Mouse (Mus musculus): ENCODE results near the gene Prkcd.

The Prkcd gene

GRCm38 (mm10) chr14:30570303-30570702 is 55.7 kb downstream of the Prkcd start:
- no peak for DNase-seq

- DNase-seq: no peak
Measured at GRCm38 (mm10) chr14:30568016-30568415, 58.0 kb downstream of the Prkcd start.

GRCm38 (mm10) chr14:30566317-30566716 is 59.7 kb downstream of the Prkcd start:
- DNase-seq: no peak

- no peak for DNase-seq
Measured at GRCm38 (mm10) chr14:30564451-30564850, 61.6 kb downstream of the Prkcd start.

GRCm38 (mm10) chr14:30562343-30562742 is 63.7 kb downstream of the Prkcd start:
- no peak for DNase-seq

GRCm38 (mm10) chr14:30561470-30562187 is 64.4 kb downstream of the Prkcd start:
- peak; percentile 65 for DNase-seq

- DNase-seq: no peak
Measured at GRCm38 (mm10) chr14:30560803-30561389, 65.1 kb downstream of the Prkcd start.

- no peak for DNase-seq
Measured at GRCm38 (mm10) chr14:30559321-30559850, 66.6 kb downstream of the Prkcd start.

- no peak for DNase-seq
Measured at GRCm38 (mm10) chr14:30557730-30558129, 68.3 kb downstream of the Prkcd start.

- DNase-seq: no peak
Measured at GRCm38 (mm10) chr14:30556651-30557050, 69.4 kb downstream of the Prkcd start.

GRCm38 (mm10) chr14:30553185-30553584 is 72.8 kb downstream of the Prkcd start:
- DNase-seq: no peak

GRCm38 (mm10) chr14:30551981-30552380 is 74.0 kb downstream of the Prkcd start:
- no peak for DNase-seq

GRCm38 (mm10) chr14:30551509-30551908 is 74.5 kb downstream of the Prkcd start:
- DNase-seq: no peak

GRCm38 (mm10) chr14:30550232-30551070 is 75.6 kb downstream of the Prkcd start:
- no peak for DNase-seq

- peak; percentile 53 for DNase-seq
Measured at GRCm38 (mm10) chr14:30549777-30550149, 76.2 kb downstream of the Prkcd start.

- peak; percentile 95 for DNase-seq
Measured at GRCm38 (mm10) chr14:30548965-30549776, 76.8 kb downstream of the Prkcd start.

GRCm38 (mm10) chr14:30548131-30548720 is 77.8 kb downstream of the Prkcd start, which contains the start of gene Tkt:
Tkt (plus strand) TSS chr14:30548359.
- peak; percentile 66 for DNase-seq
